ENCODE assay signal across 13 mouse cellular contexts in genomic region chr2:49984780-49985179, GRCm38 (mm10).
"Had no signal": no experiment of that assay in that cellular context is flagged by ENCODE, and none has a peak within 500 bp of the region (broad histone marks: within the 10 kb centered on the region; RNA-seq: fewer than 3 reads in every experiment).

No protein-coding gene starts in this region.

- H3K9ac ChIP-seq: liver, embryonic 13.5 days had no signal

- H3K27me3 ChIP-seq: liver, embryonic 13.5 days had no signal

- DNase-seq: kidney, adult 2 months; kidney, postnatal 25 days; layer of hippocampus, adult 9-11 months; liver, embryonic 13.5 days; lung, adult 2 months; lung, postnatal 14 days; lung, postnatal 4 days; midbrain, embryonic 14.5 days; right cerebral cortex, postnatal 4 days; thymus, postnatal 36 days had no signal

- H3K27ac ChIP-seq: kidney, postnatal 0 days; layer of hippocampus, adult 2 months; liver, embryonic 13.5 days had no signal

- H3K4me1 ChIP-seq: liver, embryonic 13.5 days had no signal

- H3K4me2 ChIP-seq: liver, embryonic 13.5 days; midbrain, embryonic 11.5 days had no signal

- H3K9me3 ChIP-seq: liver, embryonic 13.5 days had no signal

- H3K36me3 ChIP-seq: liver, embryonic 13.5 days had no signal

- H3K4me3 ChIP-seq: layer of hippocampus, adult 2 months; liver, embryonic 13.5 days had no signal
